Mouse (Mus musculus) C2C12 (cell line): ENCODE data around the gene Htra3.

Experiments
- CEBPB ChIP-seq: IDR thresholded peaks from one replicate; pipeline ENCODE4 v1.6.1; 2011; ENCODE audit warnings: low read depth, mild to moderate bottlenecking, control low read depth, moderate library complexity
- CTCF ChIP-seq: IDR thresholded peaks from one replicate; pipeline ENCODE4 v1.5.1; 2011; ENCODE audit not compliant: control insufficient read depth, insufficient read depth, insufficient read length
- MAX ChIP-seq: IDR thresholded peaks from one replicate; pipeline ENCODE4 v1.6.1; 2011; ENCODE audit warnings: mild to moderate bottlenecking, control low read depth
- USF1 ChIP-seq: IDR thresholded peaks from one replicate; pipeline ENCODE4 v1.6.1; 2011; ENCODE audit warnings: low read depth, mild to moderate bottlenecking, control low read depth, moderate library complexity

- TF ChIP-seq CTCF (no peak), USF1 (no peak), MAX (no peak), CEBPB (no peak)
Measured at GRCm38 (mm10) chr5:35718817-35719216, 39.2 kb upstream of the Htra3 start.
